In the genomic region with DNA sequence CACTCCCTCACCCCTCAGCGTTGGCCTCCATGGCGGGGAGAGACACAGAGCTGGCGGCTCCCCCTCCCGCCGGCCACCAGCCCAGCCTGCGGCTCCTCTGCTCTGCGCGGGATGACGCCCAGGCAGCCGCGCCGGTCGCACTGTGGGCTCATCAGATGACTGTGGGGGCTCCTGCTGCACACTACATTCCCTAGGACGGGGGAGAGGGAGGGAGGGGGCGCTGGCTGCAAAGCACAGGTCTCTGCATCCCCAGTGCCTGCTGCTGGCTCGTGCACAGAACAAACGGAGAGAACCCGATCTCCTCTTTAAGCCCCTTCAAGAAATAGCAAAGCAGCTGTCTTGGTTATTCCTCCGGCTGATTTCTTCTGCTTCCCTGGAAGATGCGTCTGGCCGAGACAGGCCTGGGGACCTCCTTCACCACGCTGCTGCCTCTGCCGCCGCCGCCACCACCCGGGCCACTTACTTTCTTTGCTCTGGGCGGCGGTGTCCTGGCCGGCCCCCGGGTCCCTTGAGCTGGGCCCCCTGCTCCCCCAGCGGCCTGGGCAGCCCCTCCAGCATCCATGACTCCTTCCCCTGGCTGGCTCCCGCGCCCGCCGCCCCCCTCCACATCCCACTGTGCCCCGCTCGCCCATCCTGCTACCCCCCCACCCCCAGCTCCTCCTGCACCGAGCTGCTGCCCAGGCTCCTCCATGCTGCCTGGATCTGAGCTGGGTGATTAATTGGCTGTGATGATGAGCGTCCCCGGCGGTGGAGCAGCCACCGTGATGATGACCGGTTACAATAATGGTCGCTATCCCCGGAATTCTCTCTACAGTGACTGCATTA, we compare ENCODE assay signal across 9 mouse cellular contexts.
DNase-seq lines count a peak whose midpoint lies in the region; ATAC-seq and TF ChIP-seq lines count a peak whose summit lies in the region.
"Had no signal": no experiment of that assay in that cellular context is flagged by ENCODE, and none has a peak within 500 bp of the region (broad histone marks: within the 10 kb centered on the region; RNA-seq: fewer than 3 reads in every experiment).

No protein-coding gene starts in this region.

- no peak overlapping the region for H3K27ac ChIP-seq in lung, embryonic 14.5 days (ENCODE audit: low read depth)
- peak overlapping the region; percentile 94 for H3K27ac ChIP-seq in embryonic facial prominence, embryonic 13.5 days
- H3K27ac ChIP-seq in hindbrain, embryonic 12.5 days, result peak overlapping the region; percentile 98
- H3K27ac ChIP-seq in limb, embryonic 11.5 days (replicated peaks; ENCODE audit: low read depth, low read length), result no peak overlapping the region
- H3K27ac ChIP-seq in olfactory bulb, adult 2 months (ENCODE audit: insufficient read depth, low read depth, low read length), result peak overlapping the region; percentile 91
- no peak overlapping the region for H3K27ac ChIP-seq in thymus, adult 2 months (ENCODE audit: control insufficient read depth, insufficient read depth, low read length)

- H3K4me3 ChIP-seq in lung, embryonic 14.5 days (ENCODE audit: low read depth, low read length), result peak overlapping the region; percentile 33
- peak overlapping the region; percentile 54 for H3K4me3 ChIP-seq in embryonic facial prominence, embryonic 13.5 days
- peak overlapping the region; percentile 58 for H3K4me3 ChIP-seq in hindbrain, embryonic 12.5 days
- peak overlapping the region; percentile 47 for H3K4me3 ChIP-seq in limb, embryonic 11.5 days (ENCODE audit: low read depth, low read length)
- peak overlapping the region; percentile 54 for H3K4me3 ChIP-seq in olfactory bulb, adult 2 months (ENCODE audit: insufficient read depth, low read depth, low read length)
- no peak overlapping the region for H3K4me3 ChIP-seq in thymus, adult 2 months (ENCODE audit: control insufficient read depth, insufficient read depth, low read length)
- H3K4me3 ChIP-seq: megakaryocyte, embryonic 14.5 days had no signal

- DNase-seq in lung, embryonic 14.5 days, result peak; percentile 41
- DNase-seq in lung, postnatal 4 days, result no peak
- peak; percentile 63 for DNase-seq in limb, embryonic 11.5 days (ENCODE audit: low spot score)
- DNase-seq in thymus, adult 2 months, result no peak
- DNase-seq in thymus, postnatal 10 days (ENCODE audit: low spot score in 2 of 2), result no peak

- WGBS in lung, embryonic 14.5 days, result under 1% methylated on average over 45 of the region's 45 CpGs
- under 1% methylated on average over 45 of the region's 45 CpGs for WGBS in embryonic facial prominence, embryonic 13.5 days
- under 1% methylated on average over 38 of the region's 45 CpGs for WGBS in hindbrain, embryonic 12.5 days
- WGBS in limb, embryonic 11.5 days, result 2% methylated on average over 45 of the region's 45 CpGs
- WGBS in olfactory bulb, adult 2 months, result 3% methylated on average over 45 of the region's 45 CpGs
- whole genome bisulfite sequencing in thymus, adult 2 months, result 6% methylated on average over 45 of the region's 45 CpGs

- H3K9me3 ChIP-seq in lung, embryonic 14.5 days (ENCODE audit: low read depth, low read length), result no peaks in the 10 kb centered on the region
- no peaks in the 10 kb centered on the region for H3K9me3 ChIP-seq in embryonic facial prominence, embryonic 13.5 days
- no peaks in the 10 kb centered on the region for H3K9me3 ChIP-seq in hindbrain, embryonic 12.5 days (replicated peaks)
- no peaks in the 10 kb centered on the region for H3K9me3 ChIP-seq in limb, embryonic 11.5 days (ENCODE audit: control insufficient read depth, low read length)
- H3K9me3 ChIP-seq: megakaryocyte, embryonic 14.5 days had no signal

- no peak for TF ChIP-seq CTCF in lung, embryonic 14.5 days (IDR thresholded peaks at IDR 0.05; ENCODE audit: low read depth)
- no peak for TF ChIP-seq CTCF in olfactory bulb, adult 2 months (IDR thresholded peaks at IDR 0.05; ENCODE audit: insufficient read depth, low read depth, low read length)
- no peak for TF ChIP-seq CTCF in thymus, adult 2 months (IDR thresholded peaks at IDR 0.05; ENCODE audit: borderline replicate concordance, control insufficient read depth, extremely low read depth, insufficient read depth, low read length, poor library complexity)

- no peak for TF ChIP-seq POLR2A in olfactory bulb, adult 2 months (IDR thresholded peaks at IDR 0.05; ENCODE audit: insufficient read depth, low read depth, low read length)
- TF ChIP-seq POLR2A in thymus, adult 2 months (IDR thresholded peaks at IDR 0.05; ENCODE audit: control insufficient read depth, extremely low read depth, insufficient read depth, low read length, poor library complexity), result no peak

- H3K9ac ChIP-seq in lung, embryonic 14.5 days, result peak overlapping the region; percentile 9
- peak overlapping the region; percentile 75 for H3K9ac ChIP-seq in embryonic facial prominence, embryonic 13.5 days
- H3K9ac ChIP-seq in hindbrain, embryonic 12.5 days, result peak overlapping the region; percentile 81
- peak overlapping the region; percentile 68 for H3K9ac ChIP-seq in limb, embryonic 11.5 days (ENCODE audit: low read length)

- H3K4me1 ChIP-seq in lung, embryonic 14.5 days (ENCODE audit: insufficient read depth), result no peaks in the 10 kb centered on the region
- H3K4me1 ChIP-seq in embryonic facial prominence, embryonic 13.5 days, result peaks cover 44% of the 10 kb centered on the region
- H3K4me1 ChIP-seq in hindbrain, embryonic 12.5 days, result peaks cover 53% of the 10 kb centered on the region
- peaks cover 5% of the 10 kb centered on the region for H3K4me1 ChIP-seq in limb, embryonic 11.5 days (ENCODE audit: control insufficient read depth, insufficient read depth, low read length)
- peaks cover 43% of the 10 kb centered on the region for H3K4me1 ChIP-seq in olfactory bulb, adult 2 months (ENCODE audit: control insufficient read depth, insufficient read depth, low read length)
- no peaks in the 10 kb centered on the region for H3K4me1 ChIP-seq in thymus, adult 2 months (replicated peaks; ENCODE audit: control insufficient read depth, insufficient read depth, low read length)

- ATAC-seq in lung, embryonic 14.5 days (ENCODE audit: insufficient read depth), result peak; percentile 86
- peak; percentile 77 for ATAC-seq in embryonic facial prominence, embryonic 13.5 days (ENCODE audit: insufficient number of reproducible peaks, insufficient read depth, low FRiP score, low TSS enrichment, low read depth)
- peak; percentile 89 for ATAC-seq in hindbrain, embryonic 12.5 days (ENCODE audit: low FRiP score)
- peak; percentile 72; the same call in 1 of the 2 replicates for ATAC-seq in limb, embryonic 11.5 days (ENCODE audit: insufficient number of reproducible peaks, low FRiP score, low TSS enrichment, low read depth)

- peak overlapping the region; percentile 70 for H3K4me2 ChIP-seq in lung, embryonic 14.5 days
- peak overlapping the region; percentile 87 for H3K4me2 ChIP-seq in embryonic facial prominence, embryonic 13.5 days
- H3K4me2 ChIP-seq in hindbrain, embryonic 12.5 days (replicated peaks), result peak overlapping the region; percentile 86
- H3K4me2 ChIP-seq in limb, embryonic 11.5 days (ENCODE audit: low read depth, severe bottlenecking), result peak overlapping the region; percentile 94

- peaks cover 8% of the 10 kb centered on the region; the same call in 1 of the 2 replicates for H3K27me3 ChIP-seq in lung, embryonic 14.5 days (ENCODE audit: insufficient read depth, low read length)
- no peaks in the 10 kb centered on the region for H3K27me3 ChIP-seq in embryonic facial prominence, embryonic 13.5 days
- no peaks in the 10 kb centered on the region for H3K27me3 ChIP-seq in hindbrain, embryonic 12.5 days
- H3K27me3 ChIP-seq in limb, embryonic 11.5 days (ENCODE audit: control insufficient read depth, insufficient read depth, low read length), result no peaks in the 10 kb centered on the region
- no peaks in the 10 kb centered on the region; the same call in 1 of the 2 replicates for H3K27me3 ChIP-seq in thymus, adult 2 months (ENCODE audit: control insufficient read depth, insufficient read depth, low read length)

- no peaks in the 10 kb centered on the region for H3K36me3 ChIP-seq in lung, embryonic 14.5 days (ENCODE audit: insufficient read depth)
- no peaks in the 10 kb centered on the region for H3K36me3 ChIP-seq in embryonic facial prominence, embryonic 13.5 days
- no peaks in the 10 kb centered on the region for H3K36me3 ChIP-seq in hindbrain, embryonic 12.5 days
- H3K36me3 ChIP-seq in limb, embryonic 11.5 days (ENCODE audit: control insufficient read depth, insufficient read depth, low read length), result no peaks in the 10 kb centered on the region
- H3K36me3 ChIP-seq in thymus, adult 2 months (ENCODE audit: control insufficient read depth, insufficient read depth, low read length), result no peaks in the 10 kb centered on the region

Comparison
In these comparisons a context has a peak if more than half of its experiments do, and no peak if none do; other contexts are left out.
1. DNase-seq: peak in lung, embryonic 14.5 days (single experiment) and limb, embryonic 11.5 days (single experiment); none in lung, postnatal 4 days (0 of 2), thymus, adult 2 months (single experiment) and thymus, postnatal 10 days (0 of 2).
2. H3K27ac ChIP-seq: peak in embryonic facial prominence, embryonic 13.5 days (single experiment), hindbrain, embryonic 12.5 days (single experiment) and olfactory bulb, adult 2 months (single experiment); none in lung, embryonic 14.5 days (single experiment), limb, embryonic 11.5 days (single experiment) and thymus, adult 2 months (single experiment).
3. H3K9ac ChIP-seq: peak in every context shown above with its lines; median percentile 81 in hindbrain, embryonic 12.5 days; 75 in embryonic facial prominence, embryonic 13.5 days; 68 in limb, embryonic 11.5 days; 9 in lung, embryonic 14.5 days.
4. Peak in every context shown above with its lines, with median percentiles within 50 percentile points of each other: ATAC-seq and H3K4me2 ChIP-seq.